Mouse (Mus musculus) kidney, postnatal 14 days (tissue): Measurements from ENCODE around the gene Tbl3.
"Not testable (repeated sequence)": the region's sequence is repeated elsewhere in the genome, so short reads cannot be mapped to it uniquely, and the experiment has no call there.

Experiments
- DNase-seq: peaks from one replicate; pipeline ENCODE4 v3.0.0; 2022; ENCODE audit warnings: mixed read lengths

Gene Tbl3

GRCm38 (mm10) chr17:24725637-24726390 lies 18.4 kb upstream of the Tbl3 start:
- no peak for DNase-seq

GRCm38 (mm10) chr17:24724184-24724583 lies 16.7 kb upstream of the Tbl3 start, which contains the start of gene Ndufb10:
Ndufb10 (minus strand) TSS chr17:24724478.
- DNase-seq, result peak; percentile 97

GRCm38 (mm10) chr17:24723881-24724180 lies 16.4 kb upstream of the Tbl3 start:
- DNase-seq, result no peak

- no peak for DNase-seq
Observed at GRCm38 (mm10) chr17:24723122-24723880, 15.8 kb upstream of the Tbl3 start.

GRCm38 (mm10) chr17:24722220-24722924 lies 14.9 kb upstream of the Tbl3 start:
- no peak for DNase-seq

GRCm38 (mm10) chr17:24721383-24721955 lies 14.0 kb upstream of the Tbl3 start:
- DNase-seq, result not testable (repeated sequence)

- not testable (repeated sequence) for DNase-seq
Observed at GRCm38 (mm10) chr17:24720616-24721015, 13.2 kb upstream of the Tbl3 start.

GRCm38 (mm10) chr17:24719494-24720222 lies 12.2 kb upstream of the Tbl3 start:
- peak; percentile 99 for DNase-seq

- DNase-seq, result not testable (repeated sequence)
Observed at GRCm38 (mm10) chr17:24718938-24719337, 11.5 kb upstream of the Tbl3 start.

- no peak for DNase-seq
Observed at GRCm38 (mm10) chr17:24717943-24718342, 10.5 kb upstream of the Tbl3 start, which contains the start of the genes Rnf151 and Rps2. Rnf151 (minus strand) TSS chr17:24718063. Rps2 (plus strand) TSS chr17:24718116.

GRCm38 (mm10) chr17:24716166-24716682 lies 8.8 kb upstream of the Tbl3 start:
- no peak for DNase-seq

GRCm38 (mm10) chr17:24715556-24715955 lies 8.1 kb upstream of the Tbl3 start:
- no peak for DNase-seq

GRCm38 (mm10) chr17:24708646-24709045 lies 1.2 kb upstream of the Tbl3 start:
- no peak for DNase-seq

GRCm38 (mm10) chr17:24707801-24708425 lies 453 bp upstream of the Tbl3 start:
- DNase-seq, result no peak

GRCm38 (mm10) chr17:24705821-24706220 lies 1.6 kb downstream of the Tbl3 start:
- DNase-seq, result no peak

GRCm38 (mm10) chr17:24701251-24701650 lies 6.2 kb downstream of the Tbl3 start:
- no peak for DNase-seq

GRCm38 (mm10) chr17:24699473-24699872 lies 8.0 kb downstream of the Tbl3 start:
- DNase-seq, result no peak

- DNase-seq, result no peak
Observed at GRCm38 (mm10) chr17:24698715-24699114, 8.7 kb downstream of the Tbl3 start.

- no peak for DNase-seq
Observed at GRCm38 (mm10) chr17:24697985-24698384, 9.5 kb downstream of the Tbl3 start.

GRCm38 (mm10) chr17:24696011-24696697 lies 11.3 kb downstream of the Tbl3 start, which contains the start of the genes Gfer and Noxo1:
Gfer (minus strand) TSS chr17:24696156.
Noxo1 (plus strand) TSS chr17:24696234.
- DNase-seq, result peak; percentile 94
